ENCODE assay signal across 17 mouse cellular contexts in the genomic region with DNA sequence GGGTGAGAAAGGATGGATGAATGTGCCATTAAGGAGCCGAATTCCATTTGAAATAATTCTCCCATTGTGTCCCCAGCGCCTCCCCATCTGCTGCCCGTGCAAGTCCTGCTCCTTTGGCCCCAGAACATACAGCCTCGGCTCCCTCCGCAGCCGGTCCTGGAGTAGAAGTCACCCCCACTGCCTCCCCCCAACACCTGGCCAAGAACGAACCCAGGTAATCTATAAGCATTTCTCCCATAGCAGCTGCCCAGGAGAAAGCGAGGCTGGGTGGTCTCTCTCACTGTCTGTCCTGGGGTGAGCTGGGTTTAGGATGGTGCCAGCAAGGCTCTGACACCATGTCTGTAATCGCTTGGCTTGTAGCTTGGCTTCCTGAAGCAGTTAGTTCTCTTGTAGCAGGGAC.
DNase-seq lines count a peak whose midpoint lies in the region; ATAC-seq and TF ChIP-seq lines count a peak whose summit lies in the region.
"Had no signal": no experiment of that assay in that cellular context is flagged by ENCODE, and none has a peak within 500 bp of the region (broad histone marks: within the 10 kb centered on the region; RNA-seq: fewer than 3 reads in every experiment).

No protein-coding gene starts in this region.

- 85% methylated on average over 9 of the region's 9 CpGs for WGBS in heart, embryonic 10.5 days
- 66% methylated on average over 9 of the region's 9 CpGs for WGBS in lung, embryonic 14.5 days
- 80% methylated on average over 9 of the region's 9 CpGs for WGBS in lung, adult 2 months

- ATAC-seq in lung, embryonic 14.5 days (ENCODE audit: insufficient read depth) = no peak

- no peak for DNase-seq in heart, embryonic 10.5 days (ENCODE audit: low spot score)
- no peak for DNase-seq in heart, adult 8-10 months (ENCODE audit: low spot score)
- no peak for DNase-seq in lung, embryonic 14.5 days
- no peak for DNase-seq in lung, adult 2 months
- peak; percentile 37 for DNase-seq in testis, postnatal 10 days (ENCODE audit: low spot score)
- no peak for DNase-seq in testis, postnatal 14 days (ENCODE audit: low spot score)
- no peak for DNase-seq in urinary bladder, postnatal 4 days (ENCODE audit: low spot score in 2 of 2)
- DNase-seq: adrenal gland, adult 2 months; cerebellum, adult 11 months; gastrocnemius, postnatal 36 days; kidney, adult 18-20 months; layer of hippocampus, adult 9-11 months; liver, embryonic 13.5 days had no signal

- TF ChIP-seq POLR2A in lung, adult 2 months (IDR thresholded peaks at IDR 0.05; ENCODE audit: borderline replicate concordance, extremely low read depth, low read depth, low read length) = no peak

- H3K4me2 ChIP-seq in lung, embryonic 14.5 days = no peak overlapping the region
- H3K4me2 ChIP-seq: hindbrain, embryonic 14.5 days; liver, embryonic 13.5 days had no signal

- peak overlapping the region; percentile 17; the same call in 1 of the 2 replicates for H3K27ac ChIP-seq in heart, embryonic 10.5 days
- H3K27ac ChIP-seq in lung, embryonic 14.5 days (ENCODE audit: low read depth) = peak overlapping the region; percentile 9; the same call in 1 of the 2 replicates
- H3K27ac ChIP-seq: hindbrain, embryonic 14.5 days; kidney, postnatal 0 days; liver, embryonic 13.5 days; macrophage had no signal

- H3K4me3 ChIP-seq in heart, embryonic 10.5 days = no peak overlapping the region
- no peak overlapping the region for H3K4me3 ChIP-seq in lung, embryonic 14.5 days (ENCODE audit: low read depth, low read length)
- H3K4me3 ChIP-seq in lung, adult 2 months (replicated peaks; ENCODE audit: extremely low read depth, low read depth, low read length) = no peak overlapping the region
- H3K4me3 ChIP-seq: liver, embryonic 13.5 days had no signal

- no peak for TF ChIP-seq CTCF in lung, embryonic 14.5 days (IDR thresholded peaks at IDR 0.05; ENCODE audit: low read depth)
- no peak for TF ChIP-seq CTCF in lung, adult 2 months (IDR thresholded peaks at IDR 0.05; ENCODE audit: insufficient read depth, low read length)

- no peaks in the 10 kb centered on the region for H3K27me3 ChIP-seq in heart, embryonic 10.5 days (ENCODE audit: insufficient read depth, poor library complexity, severe bottlenecking)
- H3K27me3 ChIP-seq in lung, embryonic 14.5 days (ENCODE audit: insufficient read depth, low read length) = no peaks in the 10 kb centered on the region
- H3K27me3 ChIP-seq: liver, embryonic 13.5 days; Patski had no signal

- no peak overlapping the region for H3K9ac ChIP-seq in lung, embryonic 14.5 days
- H3K9ac ChIP-seq: hindbrain, embryonic 14.5 days; liver, embryonic 13.5 days had no signal

- peaks cover 34% of the 10 kb centered on the region for H3K36me3 ChIP-seq in heart, embryonic 10.5 days
- no peaks in the 10 kb centered on the region for H3K36me3 ChIP-seq in lung, embryonic 14.5 days (ENCODE audit: insufficient read depth)
- H3K36me3 ChIP-seq: liver, embryonic 13.5 days had no signal

- H3K9me3 ChIP-seq in heart, embryonic 10.5 days = no peaks in the 10 kb centered on the region
- no peaks in the 10 kb centered on the region for H3K9me3 ChIP-seq in lung, embryonic 14.5 days (ENCODE audit: low read depth, low read length)
- H3K9me3 ChIP-seq: liver, embryonic 13.5 days had no signal

- H3K4me1 ChIP-seq in heart, embryonic 10.5 days = peaks cover 49% of the 10 kb centered on the region
- H3K4me1 ChIP-seq in lung, embryonic 14.5 days (ENCODE audit: insufficient read depth) = peaks cover 17% of the 10 kb centered on the region
- peaks cover 9% of the 10 kb centered on the region; the same call in 1 of the 2 replicates for H3K4me1 ChIP-seq in lung, adult 2 months (ENCODE audit: control insufficient read depth, insufficient read depth, low read length)
